Mouse (Mus musculus) hindbrain, embryonic 13.5 days (tissue): ENCODE data around the gene Mcf2l. TPM values are rescaled to one million over a fixed set of nuclear protein-coding genes. Genes with fewer than 3 reads are reported as not detected.
A peak's percentile ranks its signal among the peaks of the same experiment; 100 is the strongest.

Source experiments
- ATAC-seq: fragments of 200-750 bp; cut with Nextera tagmentation; 2 replicates; pipeline ENCODE4 v1.8.0; 2017; ENCODE audit warnings: moderate TSS enrichment; ENCODE audit not compliant: low FRiP score
- H3K27ac ChIP-seq: fragments of 300-500 bp; sonication (generic); 2 replicates; pipeline ENCODE4 v1.5.1; 2015; ENCODE audit warnings: inconsistent platforms, mild to moderate bottlenecking, moderate library complexity
- H3K27me3 ChIP-seq: fragments of 300-500 bp; sonication (generic); 2 replicates; pipeline ENCODE4 v1.6.1; 2015; ENCODE audit warnings: mild to moderate bottlenecking, inconsistent platforms
- H3K36me3 ChIP-seq: fragments of 300-500 bp; sonication (generic); 2 replicates; pipeline ENCODE4 v1.6.1; 2015; ENCODE audit warnings: mild to moderate bottlenecking, inconsistent platforms
- H3K4me1 ChIP-seq: fragments of 300-500 bp; sonication (generic); replicated peaks from 2 replicates; pipeline ENCODE4 v1.6.1; 2015; ENCODE audit warnings: inconsistent platforms
- H3K4me2 ChIP-seq: fragments of 300-500 bp; sonication (generic); 2 replicates; pipeline ENCODE4 v1.6.1; 2015; ENCODE audit warnings: inconsistent platforms, mild to moderate bottlenecking, moderate library complexity
- H3K4me3 ChIP-seq: fragments of 300-500 bp; sonication (generic); 2 replicates; pipeline ENCODE4 v1.5.1; 2015; ENCODE audit warnings: mild to moderate bottlenecking, inconsistent platforms
- H3K9ac ChIP-seq: fragments of 300-500 bp; sonication (generic); 2 replicates; pipeline ENCODE4 v1.6.1; 2015; ENCODE audit warnings: mild to moderate bottlenecking, inconsistent platforms
- H3K9me3 ChIP-seq: fragments of 300-500 bp; sonication (generic); 2 replicates; pipeline ENCODE4 v1.6.1; 2016; ENCODE audit warnings: inconsistent platforms
- WGBS: fragments of 180-500 bp; shearing (Covaris S2); methylation state at CpG from one replicate; pipeline ENCODE4 v1.1.7; 2015; 5-methylcytosine and 5-hydroxymethylcytosine counted together
- polyA plus RNA-seq: library from polyadenylated mRNA; unstranded; fragments of >200 nt; fragmentation: Nextera tagmentation; extraction: Ambion mirVana; gene quantifications from 2 replicates; pipeline ENCODE4 v1.2.1, GENCODE M21; 2015

Mcf2l gene
- polyA plus RNA-seq, 1 experiment from 2014 or later, result 119 TPM

GRCm38 (mm10) chr8:12846447-12846846 is 27.2 kb upstream of the Mcf2l start:
- no peak for ATAC-seq
- 92% methylated on average over 6 of the region's 6 CpGs for WGBS
- H3K27ac ChIP-seq, result no peak overlapping the region
- H3K4me1 ChIP-seq, result no peaks in the 10 kb centered on the region
- H3K9ac ChIP-seq, result no peak overlapping the region
- no peak overlapping the region for H3K4me3 ChIP-seq
- H3K4me2 ChIP-seq, result no peak overlapping the region
- no peaks in the 10 kb centered on the region for H3K9me3 ChIP-seq
- no peaks in the 10 kb centered on the region for H3K27me3 ChIP-seq
- H3K36me3 ChIP-seq, result peaks cover 89% of the 10 kb centered on the region

DNA sequence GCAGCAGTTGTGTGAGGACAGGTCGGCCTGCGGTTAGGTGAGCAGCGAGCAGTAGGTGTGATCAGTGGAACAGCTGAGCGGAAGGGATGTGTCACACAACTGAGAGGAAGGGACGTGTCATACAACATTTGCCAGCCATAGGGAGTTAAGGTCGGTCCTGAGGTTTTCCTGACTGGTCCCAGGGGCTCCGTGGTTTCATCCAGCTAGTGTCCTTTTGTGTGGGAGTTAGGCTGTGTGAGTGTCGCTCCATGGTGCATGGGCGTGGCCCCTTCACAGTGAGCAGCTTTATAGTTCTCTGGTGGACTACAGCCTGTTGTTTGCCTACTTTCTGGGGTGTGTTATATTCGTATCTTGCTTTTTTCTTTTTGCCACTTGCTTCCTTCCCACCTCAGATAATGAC is 22.4 kb upstream of the Mcf2l start:
- Histone ChIP-seq H3K4me2 (no peak overlapping the region), H3K4me3 (no peak overlapping the region), H3K27ac (no peak overlapping the region), H3K4me1 (no peaks in the 10 kb centered on the region), H3K9me3 (no peaks in the 10 kb centered on the region), H3K27me3 (no peaks in the 10 kb centered on the region), H3K9ac (no peak overlapping the region), H3K36me3 (peaks cover 68% of the 10 kb centered on the region)
- no peak for ATAC-seq
- WGBS, result 91% methylated on average over 10 of the region's 10 CpGs

GRCm38 (mm10) chr8:12856038-12856437 is 17.6 kb upstream of the Mcf2l start:
- no peak overlapping the region for H3K9ac ChIP-seq
- no peaks in the 10 kb centered on the region for H3K27me3 ChIP-seq
- no peak for ATAC-seq
- H3K4me2 ChIP-seq, result no peak overlapping the region
- WGBS, result 71% methylated on average over 15 of the region's 15 CpGs
- no peaks in the 10 kb centered on the region for H3K4me1 ChIP-seq
- no peaks in the 10 kb centered on the region for H3K9me3 ChIP-seq
- H3K27ac ChIP-seq, result no peak overlapping the region
- no peak overlapping the region for H3K4me3 ChIP-seq
- H3K36me3 ChIP-seq, result peaks cover 70% of the 10 kb centered on the region

DNA sequence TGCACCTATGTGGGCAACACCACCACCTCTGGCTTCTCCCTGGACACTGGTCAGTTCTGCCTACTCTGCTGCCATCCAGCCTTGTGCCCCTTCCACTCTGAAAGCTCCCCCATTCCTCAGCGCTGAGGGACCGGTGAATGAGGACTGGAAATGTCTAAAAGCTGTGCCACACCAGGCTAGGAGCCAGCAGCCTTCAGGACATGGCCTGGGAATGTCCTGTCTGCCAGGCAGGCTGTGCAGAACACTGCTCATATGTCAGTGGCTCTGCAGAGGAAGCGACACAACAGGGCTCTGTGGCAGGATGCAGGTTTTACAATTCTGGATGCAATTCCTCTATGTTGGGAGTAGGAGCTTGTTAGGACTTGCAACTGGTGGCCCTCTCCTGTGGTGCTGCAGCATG is 10.5 kb upstream of the Mcf2l start:
- no peak overlapping the region for H3K4me3 ChIP-seq
- H3K27ac ChIP-seq, result no peak overlapping the region
- no peaks in the 10 kb centered on the region for H3K9me3 ChIP-seq
- H3K9ac ChIP-seq, result no peak overlapping the region
- H3K4me2 ChIP-seq, result no peak overlapping the region
- peaks cover 79% of the 10 kb centered on the region for H3K36me3 ChIP-seq
- WGBS, result 94% methylated on average over 3 of the region's 3 CpGs
- ATAC-seq, result no peak
- H3K27me3 ChIP-seq, result no peaks in the 10 kb centered on the region
- no peaks in the 10 kb centered on the region for H3K4me1 ChIP-seq

DNA sequence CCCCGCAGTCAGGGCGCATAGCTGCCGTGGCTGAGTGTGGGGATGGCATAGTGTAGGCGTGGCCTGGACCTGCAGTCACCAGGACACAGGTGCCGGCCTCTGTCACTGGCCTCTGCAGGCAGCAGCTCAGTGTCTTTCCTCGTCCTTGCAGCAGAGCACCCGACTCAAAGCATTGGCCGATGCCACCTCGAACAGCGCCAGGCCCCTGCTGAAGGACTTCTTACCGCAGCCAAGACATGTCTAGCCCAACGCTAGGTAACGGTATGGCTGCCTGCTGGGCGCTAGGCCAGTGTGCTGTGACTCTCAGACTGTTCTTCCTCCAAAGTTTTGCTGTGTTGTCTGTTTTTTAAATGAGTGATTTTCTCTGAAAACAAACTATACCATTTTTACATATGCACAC is 10.0 kb upstream of the Mcf2l start:
- Histone ChIP-seq H3K36me3 (peaks cover 74% of the 10 kb centered on the region), H3K9me3 (no peaks in the 10 kb centered on the region), H3K4me2 (no peak overlapping the region), H3K27me3 (no peaks in the 10 kb centered on the region), H3K4me1 (no peaks in the 10 kb centered on the region), H3K9ac (no peak overlapping the region), H3K27ac (no peak overlapping the region), H3K4me3 (no peak overlapping the region)
- WGBS, result 86% methylated on average over 14 of the region's 14 CpGs
- ATAC-seq, result no peak

- H3K4me2 ChIP-seq, result no peak overlapping the region
- peaks cover 55% of the 10 kb centered on the region for H3K36me3 ChIP-seq
- H3K4me3 ChIP-seq, result no peak overlapping the region
- no peaks in the 10 kb centered on the region for H3K27me3 ChIP-seq
- H3K4me1 ChIP-seq, result peaks cover 1% of the 10 kb centered on the region
- H3K27ac ChIP-seq, result no peak overlapping the region
- 63% methylated on average over 6 of the region's 6 CpGs for WGBS
- no peaks in the 10 kb centered on the region for H3K9me3 ChIP-seq
- no peak for ATAC-seq
- no peak overlapping the region for H3K9ac ChIP-seq
Measured at GRCm38 (mm10) chr8:12865790-12866189, 7.8 kb upstream of the Mcf2l start.

DNA sequence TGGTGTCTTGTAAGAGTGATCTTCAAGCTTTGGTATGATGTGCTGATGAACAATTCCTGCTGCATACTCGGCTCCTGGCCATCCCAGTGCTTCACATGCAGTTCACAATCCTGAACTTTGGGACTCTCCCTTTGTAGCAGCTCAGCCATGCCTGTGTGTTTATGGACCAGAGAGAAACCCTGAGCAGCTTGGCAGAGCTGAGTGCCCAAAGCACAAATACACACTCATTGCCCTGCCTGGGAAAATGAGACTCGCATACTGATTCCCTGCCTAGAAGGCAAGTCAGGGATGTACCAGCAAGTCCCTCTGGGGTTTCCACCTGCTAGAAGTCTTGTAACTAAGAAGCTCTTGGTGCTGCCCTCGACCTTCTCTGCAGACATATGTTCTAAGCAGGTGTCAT is 3.9 kb upstream of the Mcf2l start:
- WGBS, result 84% methylated on average over 3 of the region's 3 CpGs
- ATAC-seq, result no peak
- H3K9me3 ChIP-seq, result no peaks in the 10 kb centered on the region

DNA sequence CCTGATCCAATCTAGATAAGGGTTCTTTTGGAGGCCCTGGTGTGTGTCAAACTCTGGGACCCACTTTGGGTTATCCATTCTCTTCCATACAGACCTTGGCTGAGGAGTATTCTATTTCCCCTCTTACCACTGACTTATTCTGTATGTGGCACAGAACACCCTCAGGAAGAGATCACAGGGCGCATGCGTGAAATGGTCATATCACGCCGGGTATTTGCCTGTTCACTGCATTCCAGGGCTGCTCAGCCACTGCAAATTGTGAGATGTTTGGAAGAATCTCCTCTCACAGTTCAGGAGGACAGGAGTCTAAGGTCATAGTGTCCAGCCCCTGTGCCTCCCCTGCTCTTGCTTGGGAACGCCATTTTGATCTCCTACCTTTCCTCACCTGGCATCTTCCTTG is 3.0 kb upstream of the Mcf2l start:
- H3K9me3 ChIP-seq, result no peaks in the 10 kb centered on the region
- H3K4me3 ChIP-seq, result no peak overlapping the region
- 82% methylated on average over 5 of the region's 5 CpGs for WGBS
- H3K9ac ChIP-seq, result no peak overlapping the region
- no peaks in the 10 kb centered on the region for H3K27me3 ChIP-seq
- no peak for ATAC-seq
- no peak overlapping the region for H3K4me2 ChIP-seq
- peaks cover 40% of the 10 kb centered on the region for H3K4me1 ChIP-seq
- peaks cover 7% of the 10 kb centered on the region for H3K36me3 ChIP-seq
- H3K27ac ChIP-seq, result no peak overlapping the region

More for the DNA sequence above, 3.9 kb upstream of the Mcf2l start:
- Histone ChIP-seq H3K9ac (no peak overlapping the region), H3K27ac (no peak overlapping the region), H3K36me3 (peaks cover 16% of the 10 kb centered on the region), H3K4me2 (no peak overlapping the region), H3K27me3 (no peaks in the 10 kb centered on the region), H3K4me1 (peaks cover 31% of the 10 kb centered on the region), H3K4me3 (no peak overlapping the region)

DNA sequence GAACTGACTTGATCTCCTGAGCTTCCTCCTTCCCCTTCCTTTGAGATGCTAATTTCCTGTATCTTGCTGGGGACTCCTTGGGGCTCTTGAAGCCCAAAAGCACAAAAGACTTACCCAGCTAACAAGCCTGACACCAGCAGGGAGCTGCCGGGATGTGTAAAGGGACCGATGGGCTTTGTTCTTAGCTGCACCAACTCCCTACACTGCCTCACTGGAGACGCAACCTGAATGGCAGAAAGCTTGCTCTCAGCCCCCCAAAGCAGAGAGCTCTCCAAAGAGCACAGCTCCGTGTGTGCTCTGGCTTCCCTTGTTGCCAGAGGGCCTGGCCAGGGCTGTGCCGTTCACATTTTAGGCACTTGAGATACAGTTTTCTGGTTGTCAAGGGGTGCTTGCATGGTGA is 2.1 kb upstream of the Mcf2l start:
- H3K9ac ChIP-seq, result 0 out of 2 replicates have a peak overlapping the region, but pooled peaks have one; percentile 29
- no peak overlapping the region for H3K4me3 ChIP-seq
- ATAC-seq, result no peak

DNA sequence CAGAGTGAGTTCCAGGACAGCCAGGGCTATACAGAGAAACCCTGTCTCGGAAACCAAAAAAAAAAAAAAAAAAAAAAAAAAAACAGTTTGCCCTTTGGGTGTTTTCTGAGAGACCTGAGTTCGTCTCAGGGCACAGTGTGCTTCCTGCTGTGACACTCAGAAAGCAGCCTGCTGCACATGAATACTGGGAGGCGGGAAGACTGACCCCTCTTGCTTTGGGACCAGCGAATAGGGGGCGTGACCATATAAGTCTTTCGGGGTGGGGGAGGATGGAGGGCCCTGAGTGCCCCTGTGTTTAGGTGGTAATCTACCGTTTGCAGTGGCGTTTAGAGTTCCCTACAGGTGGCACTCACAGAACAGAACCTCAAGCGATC is 636 bp upstream of the Mcf2l start:
- no peaks in the 10 kb centered on the region for H3K27me3 ChIP-seq
- under 1% methylated on average over 9 of the region's 9 CpGs for WGBS
- no peaks in the 10 kb centered on the region for H3K9me3 ChIP-seq
- H3K4me3 ChIP-seq, result peak overlapping the region; percentile 55
- H3K36me3 ChIP-seq, result no peaks in the 10 kb centered on the region
- no peak overlapping the region for H3K27ac ChIP-seq
- peak; percentile 7; the same call in 1 of the 2 replicates for ATAC-seq
- H3K9ac ChIP-seq, result peak overlapping the region; percentile 74; the same call in 1 of the 2 replicates
- peaks cover 52% of the 10 kb centered on the region for H3K4me1 ChIP-seq
- H3K4me2 ChIP-seq, result peak overlapping the region; percentile 77

More for the DNA sequence above, 2.1 kb upstream of the Mcf2l start:
- peak overlapping the region; percentile 64 for H3K27ac ChIP-seq
- no peaks in the 10 kb centered on the region for H3K36me3 ChIP-seq
- H3K4me2 ChIP-seq, result no peak overlapping the region
- 4% methylated on average over 5 of the region's 5 CpGs for WGBS
- no peaks in the 10 kb centered on the region for H3K27me3 ChIP-seq
- H3K9me3 ChIP-seq, result no peaks in the 10 kb centered on the region
- H3K4me1 ChIP-seq, result peaks cover 48% of the 10 kb centered on the region

DNA sequence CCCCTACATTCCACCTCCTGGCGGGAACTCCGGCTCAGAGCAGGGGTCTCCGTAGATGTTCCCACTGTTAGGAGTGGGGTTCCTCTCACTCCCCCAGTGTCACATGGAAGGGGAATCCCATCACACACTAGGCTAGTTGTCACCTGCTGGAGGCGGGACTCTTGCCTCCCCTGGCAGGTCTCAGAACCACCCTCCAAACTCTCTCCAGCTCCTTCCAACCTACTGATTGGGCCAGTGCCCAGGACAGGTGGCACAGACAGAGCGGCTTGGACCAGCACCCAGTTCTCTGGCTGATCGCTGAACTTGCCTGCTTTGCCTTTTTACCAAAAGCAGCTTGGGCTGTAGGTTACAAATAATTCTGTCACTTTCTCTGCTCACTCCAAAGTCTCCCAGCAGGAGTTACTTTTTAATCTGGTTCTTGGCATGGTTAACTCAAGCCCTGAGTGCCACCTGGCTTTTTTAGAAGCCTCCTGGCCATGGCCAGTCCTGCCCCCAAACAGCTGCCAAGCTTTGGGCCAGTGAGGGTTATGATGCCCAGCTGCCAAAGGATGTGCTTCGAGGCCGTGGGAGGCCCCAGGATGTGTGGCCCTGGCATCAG is 687 bp downstream of the Mcf2l start:
- peak overlapping the region; percentile 74 for H3K9ac ChIP-seq
- H3K27me3 ChIP-seq, result no peaks in the 10 kb centered on the region
- peak overlapping the region; percentile 55 for H3K4me3 ChIP-seq
- peak; percentile 60 for ATAC-seq
- peaks cover 52% of the 10 kb centered on the region for H3K4me1 ChIP-seq
- no peaks in the 10 kb centered on the region for H3K9me3 ChIP-seq
- peak overlapping the region; percentile 77 for H3K4me2 ChIP-seq
- no peaks in the 10 kb centered on the region for H3K36me3 ChIP-seq
- 15% methylated on average over 8 of the region's 8 CpGs for WGBS
- peak overlapping the region; percentile 14; the same call in 1 of the 2 replicates for H3K27ac ChIP-seq

GRCm38 (mm10) chr8:12874971-12875370 is 1.4 kb downstream of the Mcf2l start:
- Histone ChIP-seq H3K4me3 (no peak overlapping the region), H3K36me3 (peaks cover 4% of the 10 kb centered on the region), H3K9ac (no peak overlapping the region), H3K27me3 (no peaks in the 10 kb centered on the region), H3K4me1 (peaks cover 52% of the 10 kb centered on the region), H3K9me3 (no peaks in the 10 kb centered on the region), H3K4me2 (no peak overlapping the region; the same call in 1 of the 2 replicates), H3K27ac (no peak overlapping the region)
- ATAC-seq, result no peak
- 74% methylated on average over 4 of the region's 4 CpGs for WGBS

- Histone ChIP-seq H3K9ac (peak overlapping the region; percentile 29; the same call in 1 of the 2 replicates), H3K4me2 (no peak overlapping the region), H3K36me3 (peaks cover 17% of the 10 kb centered on the region), H3K4me1 (peaks cover 38% of the 10 kb centered on the region), H3K9me3 (no peaks in the 10 kb centered on the region), H3K27me3 (no peaks in the 10 kb centered on the region), H3K27ac (no peak overlapping the region), H3K4me3 (no peak overlapping the region)
- no peak for ATAC-seq
- WGBS, result 90% methylated on average over 6 of the region's 6 CpGs
Measured at GRCm38 (mm10) chr8:12877126-12877525, 3.5 kb downstream of the Mcf2l start.
